Mouse (Mus musculus): ENCODE data around the gene Spata3. TPM values are rescaled to one million over a fixed set of nuclear protein-coding genes. Genes with fewer than 3 reads are reported as not detected.

Spata3 gene
- total RNA-seq, 2 experiments from 2014 or later: not detected

GRCm38 (mm10) chr1:86032273-86032987 lies 15.8 kb downstream of the Spata3 start:
- peak in 1 of 2 experiments; percentile 30 for DNase-seq (ENCODE audit: low spot score in 2 of 2)

DNA sequence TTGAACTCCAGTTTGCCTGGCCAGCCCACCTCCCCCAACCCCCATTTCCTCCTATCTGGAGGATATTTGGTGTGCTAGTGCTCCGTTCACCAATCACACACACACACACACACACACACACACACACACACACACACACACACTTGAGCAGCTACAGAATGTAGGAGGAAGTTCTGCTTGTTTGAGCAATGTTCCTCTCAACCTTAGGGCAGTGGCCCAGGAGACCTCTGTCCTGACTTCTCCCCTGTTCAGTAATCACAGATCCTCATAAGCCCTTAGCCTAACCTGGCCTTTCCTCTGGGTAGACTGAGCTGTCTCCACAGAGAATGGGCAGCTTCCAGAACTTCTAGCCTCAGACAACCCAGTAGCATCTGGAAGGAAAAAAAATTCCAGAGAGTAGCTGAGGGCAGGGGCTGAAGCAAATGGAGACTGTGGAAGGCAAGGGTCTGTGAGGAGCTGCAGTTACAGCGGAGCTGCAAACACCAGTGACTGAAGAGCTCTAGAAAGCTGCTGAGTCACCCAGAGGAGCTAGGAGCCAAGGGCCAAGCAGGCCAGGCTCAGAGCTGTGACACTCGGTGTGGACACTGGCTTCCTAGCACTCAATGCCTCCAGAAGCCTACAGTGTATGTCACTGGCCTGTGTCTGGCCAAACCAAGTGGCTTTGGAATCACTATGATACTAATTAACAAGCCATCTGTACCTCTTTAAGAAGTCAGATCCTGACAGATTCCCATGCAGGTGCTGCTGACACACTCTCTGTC lies 21.8 kb downstream of the Spata3 start:
- DNase-seq (ENCODE audit: low spot score in 2 of 2): no peak

DNA sequence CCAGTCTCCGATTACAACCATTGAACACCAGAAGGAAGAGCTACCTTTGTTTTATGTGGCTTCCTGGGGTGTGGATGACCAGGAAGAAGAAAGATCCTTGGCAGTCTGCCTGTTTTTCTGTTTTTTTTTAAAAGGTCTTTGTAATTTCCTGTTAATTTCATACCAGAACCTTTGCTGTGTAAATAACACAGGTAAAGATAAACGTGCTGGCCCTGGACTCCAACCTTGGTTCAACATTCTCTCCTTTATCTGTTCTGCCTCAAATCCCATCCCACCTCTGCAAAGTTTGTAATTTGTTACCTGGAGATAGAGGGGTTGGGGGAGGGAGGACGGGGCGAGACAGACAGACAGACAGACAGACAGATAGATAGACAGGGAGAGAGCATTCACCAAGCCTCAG lies 23.5 kb downstream of the Spata3 start:
- no peak for DNase-seq (ENCODE audit: low spot score in 2 of 2)

GRCm38 (mm10) chr1:86040817-86041216 lies 24.2 kb downstream of the Spata3 start:
- DNase-seq (ENCODE audit: low spot score in 2 of 2): no peak

- DNase-seq (ENCODE audit: low spot score in 2 of 2): no peak
Observed at GRCm38 (mm10) chr1:86045056-86045455, 28.4 kb downstream of the Spata3 start.

DNA sequence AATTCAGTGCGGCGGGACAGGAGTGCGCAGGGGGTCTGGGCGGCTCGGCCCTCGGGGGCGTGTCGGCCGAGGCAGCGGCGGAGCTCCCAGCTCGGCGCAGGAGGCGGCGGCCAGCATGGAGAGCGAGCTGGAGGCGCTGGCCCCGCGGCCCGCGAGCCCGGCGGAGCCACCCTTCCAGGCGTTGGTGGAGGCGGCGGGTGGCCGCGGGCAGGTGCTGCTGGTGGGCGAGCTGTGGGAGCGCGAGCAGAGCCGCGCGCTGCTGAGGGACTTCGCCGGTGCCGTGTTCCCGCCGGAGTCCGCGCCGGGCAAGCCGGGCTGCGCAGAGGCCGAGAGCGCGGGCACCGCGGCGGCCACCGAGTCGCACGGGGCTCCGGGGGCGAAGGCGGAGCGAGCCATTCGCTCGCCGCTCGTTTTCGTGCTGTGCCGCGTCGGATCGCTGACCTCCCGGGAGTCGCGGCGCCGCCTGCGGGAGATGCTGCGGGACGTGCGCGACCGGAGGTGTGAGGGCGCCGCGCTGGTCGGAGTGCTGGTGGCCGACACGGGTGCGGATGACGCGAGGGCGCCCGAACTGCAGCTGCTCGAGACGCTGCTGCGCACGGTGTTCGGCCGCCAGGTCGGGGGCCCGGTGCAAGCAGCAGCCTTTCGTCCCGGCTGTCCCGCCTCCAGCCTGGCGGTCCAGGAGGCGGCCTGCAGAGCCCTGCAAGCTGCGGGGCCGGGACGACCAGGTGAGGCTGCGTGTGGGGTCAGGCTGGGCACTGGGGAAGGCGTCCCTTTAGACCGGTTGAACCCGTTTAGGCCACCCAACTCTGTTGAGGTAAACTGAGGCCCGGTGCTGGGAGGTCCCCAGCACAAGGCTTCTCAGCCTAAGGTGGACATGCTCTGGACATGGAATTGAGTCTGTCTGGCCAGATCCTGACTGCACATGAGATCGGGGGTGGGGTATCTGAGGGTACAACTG lies 29.5 kb downstream of the Spata3 start, which contains the start of gene 2810459M11Rik:
Gene 2810459M11Rik (plus strand): TSS at position 16 of the 958 bp plus-strand sequence.
- DNase-seq (ENCODE audit: low spot score in 2 of 2): peak in 1 of 2 experiments; percentile 38

GRCm38 (mm10) chr1:86046833-86047563 lies 30.4 kb downstream of the Spata3 start:
- DNase-seq (ENCODE audit: low spot score in 2 of 2): no peak

GRCm38 (mm10) chr1:86048231-86048630 lies 31.6 kb downstream of the Spata3 start:
- DNase-seq (ENCODE audit: low spot score in 2 of 2): no peak

GRCm38 (mm10) chr1:86048744-86049143 lies 32.1 kb downstream of the Spata3 start:
- no peak for DNase-seq (ENCODE audit: low spot score in 2 of 2)

DNA sequence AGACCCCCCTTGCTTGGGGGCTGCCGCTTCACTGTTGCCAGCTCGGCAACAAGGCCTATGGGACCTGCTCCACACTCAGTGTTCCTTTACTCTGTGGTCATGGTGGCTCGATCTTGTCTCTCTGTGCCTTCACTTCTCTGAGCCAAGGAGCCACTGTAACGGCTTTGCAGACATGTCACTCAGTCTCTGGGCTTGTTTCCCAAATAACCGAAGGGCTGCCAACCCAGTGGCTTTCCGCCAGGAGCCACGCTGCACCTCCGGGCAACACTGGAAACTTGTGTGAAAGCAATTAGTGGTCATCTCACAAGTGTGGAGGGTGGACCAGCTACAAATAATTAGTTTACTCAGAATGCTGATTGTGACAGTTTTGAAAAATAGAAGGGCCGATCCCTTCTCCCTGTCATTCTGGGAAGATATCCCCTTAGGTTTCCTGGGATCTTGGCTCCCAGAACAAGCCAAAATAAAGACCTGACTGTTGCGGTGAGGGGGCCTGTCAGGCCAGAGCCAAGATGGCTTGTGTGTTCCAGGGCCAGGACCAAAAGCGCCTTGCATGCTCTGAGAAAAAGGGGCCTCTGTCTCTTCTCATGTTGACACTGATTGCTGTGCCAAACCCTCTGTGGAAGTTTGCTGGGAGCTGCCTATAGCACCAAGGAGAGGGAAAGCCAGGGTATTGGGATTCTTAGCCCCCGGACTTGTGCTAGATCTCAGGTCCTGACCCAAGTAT lies 36.7 kb downstream of the Spata3 start:
- peak in 1 of 2 experiments; percentile 34 for DNase-seq (ENCODE audit: low spot score in 2 of 2)

- no peak for DNase-seq (ENCODE audit: low spot score in 2 of 2)
Observed at GRCm38 (mm10) chr1:86054943-86055342, 38.3 kb downstream of the Spata3 start.

DNA sequence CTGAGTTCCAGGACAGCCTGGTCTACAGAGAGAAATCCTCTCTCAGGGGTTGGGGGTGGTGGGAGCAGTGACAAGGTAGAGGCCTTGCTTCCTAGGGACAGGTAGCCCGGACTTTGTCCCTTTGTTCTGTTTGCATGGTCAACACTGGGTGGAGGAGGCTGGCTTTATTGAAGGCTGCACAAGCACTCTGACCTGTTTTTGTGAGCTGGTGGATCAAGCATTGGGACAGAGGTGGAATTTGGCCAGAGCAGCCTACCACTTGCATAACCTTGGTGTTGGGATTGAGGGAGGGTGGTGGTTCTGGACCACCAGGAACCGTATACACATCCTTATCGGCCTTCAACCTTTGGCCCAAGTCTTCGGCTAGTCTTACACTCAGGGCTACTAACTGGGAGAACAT lies 39.7 kb downstream of the Spata3 start:
- no peak for DNase-seq (ENCODE audit: low spot score in 2 of 2)

GRCm38 (mm10) chr1:86058856-86059769 lies 42.5 kb downstream of the Spata3 start:
- DNase-seq (ENCODE audit: low spot score in 2 of 2): peak; percentile 70 to 91

DNA sequence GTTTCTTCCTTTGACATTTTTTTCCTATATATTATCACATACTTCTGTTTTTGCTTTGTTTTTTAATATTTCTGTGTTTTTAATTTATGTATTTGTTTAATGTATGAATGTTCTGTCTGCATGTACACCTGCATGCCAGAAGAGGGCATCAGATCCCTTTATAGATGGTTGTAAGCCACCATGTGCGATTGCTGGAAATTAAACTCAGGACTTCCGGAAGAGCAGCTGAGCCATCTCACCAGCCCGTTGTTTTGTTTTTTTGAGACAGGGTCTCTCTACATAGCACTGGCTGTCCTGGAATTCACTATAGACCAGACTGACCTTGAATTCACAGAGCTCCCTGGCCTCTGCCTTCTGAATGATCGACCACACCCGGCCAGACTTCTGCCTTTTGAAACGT lies 45.9 kb downstream of the Spata3 start:
- DNase-seq (ENCODE audit: low spot score in 2 of 2): no peak

DNA sequence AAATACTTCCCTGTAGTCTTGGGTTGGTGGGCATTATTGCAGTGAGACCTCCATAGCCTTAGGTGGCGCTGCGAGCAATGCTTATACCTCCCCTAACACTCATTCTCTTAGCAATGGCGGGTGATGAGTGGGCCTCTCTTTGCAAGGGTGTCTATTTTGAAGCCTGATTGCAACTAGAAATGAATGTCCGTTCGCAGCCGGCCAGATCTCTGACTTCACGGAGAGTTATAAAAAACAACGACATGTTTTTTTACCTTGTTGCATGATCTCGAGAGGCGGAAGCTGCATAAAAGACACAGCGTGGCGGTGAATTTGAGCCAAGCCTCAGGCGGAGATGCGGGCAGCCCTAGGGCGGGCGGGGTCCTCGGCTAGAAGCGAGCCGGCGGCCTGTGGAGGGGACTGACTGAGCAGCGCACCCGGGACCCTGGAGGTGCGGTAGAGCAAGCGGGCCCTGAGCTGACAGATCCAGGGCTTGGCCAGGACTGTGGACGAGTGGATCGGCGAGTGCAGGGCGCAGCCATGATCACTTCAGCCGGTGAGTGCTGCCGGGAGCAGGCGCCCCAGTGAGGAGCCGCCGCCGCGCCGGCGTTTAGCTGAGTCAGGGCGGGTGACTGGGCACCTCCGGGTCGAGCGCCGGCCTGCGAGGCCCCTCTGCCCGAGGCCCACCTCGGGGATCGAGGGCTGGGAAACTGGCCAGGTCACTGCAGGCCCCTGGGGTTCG lies 47.8 kb downstream of the Spata3 start, which contains the start of gene Psmd1:
Gene Psmd1 (plus strand): TSS at position 117 of the 721 bp plus-strand sequence.
- DNase-seq (ENCODE audit: low spot score in 2 of 2): peak; percentile 67 to 86

GRCm38 (mm10) chr1:86076565-86076964 lies 59.9 kb downstream of the Spata3 start:
- DNase-seq (ENCODE audit: low spot score in 2 of 2): no peak

All from gastrocnemius, postnatal 4 days (tissue).